Mouse (Mus musculus): ENCODE results near the gene Wdr46.

The Wdr46 gene

DNA sequence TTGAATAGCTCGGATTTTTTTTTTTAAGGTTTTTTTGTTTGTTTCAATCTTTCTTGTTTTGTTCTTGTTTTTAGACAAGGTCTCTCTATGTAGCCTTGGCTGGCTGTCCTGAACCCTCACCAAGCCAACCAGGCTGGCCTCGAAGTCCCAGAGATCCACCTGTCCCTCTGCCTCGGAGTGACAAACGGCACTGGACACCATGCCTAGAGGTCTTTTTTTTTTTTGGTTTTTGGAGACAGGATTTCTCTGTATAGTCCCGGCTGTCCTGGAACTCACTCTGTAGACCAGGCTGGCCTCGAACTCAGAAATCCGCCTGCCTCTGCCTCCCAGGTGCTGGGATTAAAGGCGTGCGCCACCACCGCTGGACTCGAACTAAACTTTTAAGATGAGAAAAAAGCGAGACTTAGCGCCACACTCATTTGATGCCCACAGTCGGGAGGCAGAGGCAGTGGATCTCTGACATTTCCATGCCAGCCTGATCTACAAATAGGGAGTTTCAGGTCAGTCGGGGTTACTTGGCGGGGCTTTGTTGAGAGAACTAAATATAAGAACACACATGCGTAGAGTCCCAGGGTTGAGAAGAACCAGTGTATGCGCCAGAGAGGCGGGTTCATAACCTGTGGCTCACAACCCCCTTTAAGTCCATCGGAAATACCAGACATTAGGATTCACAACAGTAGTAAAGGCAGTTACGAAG lies 12.1 kb upstream of the Wdr46 start:
- in situ Hi-C loops (cut with MboI, MseI): no loop called here

DNA sequence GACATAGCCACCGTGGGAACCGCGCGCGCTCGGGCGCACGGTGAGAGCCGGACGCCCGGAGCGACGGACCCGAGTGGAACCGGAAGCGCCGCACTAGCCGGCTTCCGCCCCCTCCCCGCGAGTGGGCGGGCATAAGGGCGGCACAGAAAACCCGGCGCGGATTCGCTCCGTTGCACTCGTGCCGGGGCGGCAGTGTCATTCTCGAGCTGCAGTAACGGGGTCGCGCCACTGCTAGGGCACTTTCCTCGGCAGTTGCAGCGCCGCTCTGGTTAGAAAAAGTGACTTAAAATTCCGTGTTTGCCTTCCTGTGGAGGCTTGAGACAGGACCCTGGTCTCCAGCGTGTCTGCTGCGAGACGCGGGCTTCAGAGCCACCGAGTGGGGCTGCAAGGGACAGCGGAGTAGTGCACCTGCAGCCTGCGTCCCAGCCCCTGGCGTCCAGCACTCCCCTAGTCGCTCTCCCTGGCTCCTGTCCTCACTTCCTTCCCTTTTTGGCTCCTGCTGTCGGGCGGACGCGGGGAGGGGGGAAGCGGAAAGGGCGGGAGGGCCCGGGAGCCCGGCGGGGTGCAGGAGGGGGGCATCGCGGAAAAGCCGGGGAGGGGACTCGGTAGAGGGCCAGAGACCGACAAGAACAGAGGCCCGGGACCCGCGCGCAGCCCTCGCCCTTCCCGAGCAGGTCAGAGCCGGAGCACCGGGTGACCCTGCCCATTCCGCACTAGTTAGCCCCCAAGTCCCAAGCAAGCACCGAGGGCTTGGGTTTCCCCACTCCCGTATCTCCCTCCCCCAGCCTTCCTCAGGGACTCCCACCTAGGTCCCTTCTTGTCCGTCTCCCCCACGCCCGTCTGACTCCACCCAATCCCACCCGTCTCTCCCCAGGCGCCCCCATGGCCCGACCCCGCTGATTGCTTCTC lies 10.8 kb upstream of the Wdr46 start, which contains the start of gene Rgl2:
Rgl2 (plus strand) TSS at position 173 of the 909 bp plus-strand sequence.
- in situ Hi-C loops (cut with MboI, MseI): loop anchor here (5.0 kb wide), 1 partner anchor 37 kb away; the partner anchor contains the start of gene Kifc1

GRCm38 (mm10) chr17:33930280-33931158 lies 9.9 kb upstream of the Wdr46 start:
- in situ Hi-C loops (cut with MboI, MseI): loop anchor here (5.0 kb wide), 1 partner anchor 38 kb away; the partner anchor contains the start of gene Kifc1

DNA sequence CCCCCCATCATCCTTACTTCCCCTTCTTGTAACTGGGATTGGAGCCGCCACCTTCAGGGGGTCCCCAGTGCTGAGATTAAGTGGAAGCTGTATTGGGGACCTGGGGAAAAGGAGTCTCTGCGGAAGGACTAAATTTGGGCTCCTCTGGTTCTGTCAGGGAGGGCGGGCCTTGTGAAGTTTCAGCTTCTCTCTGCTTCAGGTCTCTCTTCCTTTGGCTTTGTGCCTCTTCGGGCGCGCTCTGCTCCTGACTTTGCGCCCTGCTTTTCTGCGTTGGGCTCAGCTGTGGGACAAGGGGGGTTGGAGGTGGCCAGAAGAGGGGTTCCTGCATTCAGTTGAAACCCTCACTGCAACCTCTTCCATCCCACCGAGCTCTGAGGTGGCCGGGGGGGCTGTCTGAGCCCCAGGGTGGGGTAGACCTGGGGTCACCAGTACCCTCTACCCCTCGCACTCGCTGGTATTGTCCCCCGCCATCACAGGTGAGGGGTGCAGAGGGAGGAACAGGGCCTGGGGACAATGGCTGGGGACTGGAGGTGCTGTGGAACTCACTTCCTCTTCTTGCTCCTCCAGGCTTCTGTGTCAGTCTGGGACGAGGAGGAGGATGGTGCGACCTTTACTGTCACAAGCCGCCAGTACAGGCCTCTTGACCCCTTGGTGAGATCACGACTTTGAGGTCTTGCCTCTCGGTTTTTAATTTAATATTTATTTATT lies 9.1 kb upstream of the Wdr46 start:
- in situ Hi-C loops (cut with MboI, MseI): loop anchor here (5.0 kb wide), 1 partner anchor 39 kb away; the partner anchor contains the start of gene Kifc1

GRCm38 (mm10) chr17:33931947-33932346 lies 8.5 kb upstream of the Wdr46 start:
- in situ Hi-C loops (cut with MboI, MseI): loop anchor here (5.0 kb wide), 1 partner anchor 40 kb away; the partner anchor contains the start of gene Kifc1

- in situ Hi-C loops (cut with MboI, MseI): loop anchor here (5.0 kb wide), 1 partner anchor 40 kb away; the partner anchor contains the start of gene Kifc1
These were observed 8.0 kb upstream of the Wdr46 start for GRCm38 (mm10) chr17:33932448-33932847.

DNA sequence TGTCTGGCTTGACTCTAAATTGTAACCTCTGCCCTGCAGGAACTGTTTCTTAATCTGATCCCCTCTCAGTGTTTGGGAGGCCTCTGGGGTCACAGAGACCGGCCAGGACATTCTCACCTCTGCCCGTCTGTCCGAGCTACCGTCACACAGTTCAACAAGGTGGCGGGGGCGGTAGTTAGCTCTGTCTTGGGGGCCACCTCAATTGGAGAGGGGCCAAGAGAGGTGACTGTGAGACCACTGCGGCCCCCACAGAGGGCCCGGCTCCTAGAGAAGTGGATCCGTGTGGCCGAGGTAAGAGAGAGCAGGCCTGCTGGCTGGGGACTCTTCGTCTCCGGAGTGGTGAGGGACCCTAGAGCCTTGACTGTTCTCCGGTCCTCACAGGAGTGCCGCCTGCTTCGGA lies 7.5 kb upstream of the Wdr46 start:
- in situ Hi-C loops (cut with MboI, MseI): loop anchor here (5.0 kb wide), 1 partner anchor 41 kb away; the partner anchor contains the start of gene Kifc1

GRCm38 (mm10) chr17:33935422-33936055 lies 4.9 kb upstream of the Wdr46 start:
- in situ Hi-C loops (cut with MboI, MseI): no loop called here

DNA sequence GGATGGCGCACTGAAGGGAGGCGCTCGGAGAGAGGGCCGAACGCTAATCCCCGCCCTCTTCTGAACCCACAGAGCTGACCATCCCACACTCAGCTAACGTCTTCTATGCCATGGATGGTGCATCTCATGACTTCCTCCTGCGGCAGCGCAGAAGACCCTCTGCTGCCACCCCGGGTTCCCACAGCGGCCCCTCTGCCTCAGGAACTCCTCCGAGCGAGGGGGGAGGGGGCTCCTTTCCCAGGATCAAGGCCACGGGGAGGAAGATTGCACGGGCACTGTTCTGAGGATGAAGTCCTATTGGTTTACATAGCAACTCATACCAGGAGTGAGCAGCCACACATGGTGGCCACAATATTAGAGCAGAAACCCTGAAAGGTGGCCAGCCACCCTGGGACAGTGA lies 3.5 kb upstream of the Wdr46 start:
- in situ Hi-C loops (cut with MboI, MseI): no loop called here

GRCm38 (mm10) chr17:33938783-33939182 lies 1.7 kb upstream of the Wdr46 start:
- in situ Hi-C loops (cut with MboI, MseI): no loop called here

DNA sequence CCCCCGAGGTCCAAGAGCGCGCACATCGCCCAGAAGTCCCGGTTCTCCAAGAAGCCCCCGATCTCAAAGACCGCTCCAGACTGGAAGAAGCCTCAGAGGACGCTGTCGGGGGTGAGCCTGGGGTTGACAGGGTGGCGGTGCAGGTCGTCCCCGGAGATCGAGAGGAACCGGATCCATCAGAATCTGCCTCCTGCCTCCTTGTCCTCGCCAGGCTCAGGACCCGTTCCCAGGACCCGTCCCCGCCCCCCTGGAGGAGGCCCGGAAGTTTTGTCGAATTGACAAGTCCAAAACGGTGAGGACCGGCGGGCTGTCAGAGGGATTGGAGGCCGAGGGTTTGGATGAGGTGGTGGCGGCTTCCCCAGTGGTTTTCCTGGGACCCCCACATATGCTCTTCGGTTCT lies 521 bp downstream of the Wdr46 start:
- in situ Hi-C loops (cut with MboI, MseI): no loop called here

GRCm38 (mm10) chr17:33941381-33941780 lies 921 bp downstream of the Wdr46 start:
- in situ Hi-C loops (cut with MboI, MseI): no loop called here

DNA sequence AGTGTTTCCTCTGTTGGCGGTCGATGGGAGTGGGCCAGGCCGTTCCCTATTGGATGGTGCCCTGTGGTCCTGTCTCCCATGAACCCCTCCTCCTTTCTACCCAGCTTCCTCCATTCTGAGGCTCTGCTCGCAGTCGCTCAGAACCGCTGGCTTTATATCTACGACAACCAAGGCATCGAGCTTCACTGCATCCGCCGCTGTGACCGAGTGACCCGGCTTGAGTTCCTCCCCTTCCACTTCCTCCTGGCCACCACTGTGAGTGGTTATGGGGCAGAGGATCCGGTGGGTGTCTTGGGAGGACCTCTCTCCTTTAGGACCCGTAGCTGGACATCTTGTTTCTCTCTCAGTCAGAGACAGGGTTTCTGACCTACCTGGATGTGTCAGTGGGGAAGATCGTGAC lies 3.0 kb downstream of the Wdr46 start:
- in situ Hi-C loops (cut with MboI, MseI): no loop called here

- in situ Hi-C loops (cut with MboI, MseI): no loop called here
These were observed 7.1 kb downstream of the Wdr46 start for GRCm38 (mm10) chr17:33947430-33948089.

- in situ Hi-C loops (cut with MboI, MseI): no loop called here
These were observed 7.8 kb downstream of the Wdr46 start for GRCm38 (mm10) chr17:33948090-33948904.

- in situ Hi-C loops (cut with MboI, MseI): no loop called here
These were observed 8.6 kb downstream of the Wdr46 start for GRCm38 (mm10) chr17:33948905-33949537.

DNA sequence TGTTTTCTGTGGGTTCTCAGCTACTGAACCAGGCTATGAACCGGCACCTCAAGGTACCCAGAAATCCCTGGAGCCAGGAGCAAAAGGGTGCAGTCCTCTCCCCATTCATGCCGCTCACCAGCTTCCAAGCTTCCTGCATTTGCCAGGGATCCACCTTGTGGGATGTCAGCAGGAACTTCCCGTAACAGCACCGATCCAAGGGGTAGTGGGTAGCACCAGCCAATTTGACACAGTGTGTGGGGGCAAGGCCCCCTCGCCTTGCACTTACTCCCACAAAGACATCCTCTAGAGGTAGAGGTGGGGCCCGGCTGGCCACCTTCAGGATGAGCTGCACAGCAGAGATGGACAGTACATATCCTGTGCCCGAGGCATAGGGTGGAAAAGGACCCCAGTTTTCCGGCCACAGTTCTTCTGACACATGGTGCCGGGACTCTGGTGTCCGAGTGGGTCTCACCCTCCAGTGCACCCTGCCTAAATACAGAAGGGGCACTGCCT lies 9.7 kb downstream of the Wdr46 start:
- in situ Hi-C loops (cut with MboI, MseI): loop anchor here (10.0 kb wide), 1 partner anchor 245 kb away; the partner anchor contains the start of gene Psmb8
